Comparison of ENCODE assay signal across 15 mouse cellular contexts in genomic region chr15:3341806-3342582, GRCm38 (mm10). TPM values are rescaled to one million over a fixed set of nuclear protein-coding genes. Genes with fewer than 3 reads are reported as not detected.
DNase-seq lines count a peak whose midpoint lies in the region; ATAC-seq and TF ChIP-seq lines count a peak whose summit lies in the region.
"Had no signal": no experiment of that assay in that cellular context is flagged by ENCODE, and none has a peak within 500 bp of the region (broad histone marks: within the 10 kb centered on the region; RNA-seq: fewer than 3 reads in every experiment).

No protein-coding gene starts in this region.

- no peak for ATAC-seq in cerebellum, adult (ENCODE audit: insufficient number of reproducible peaks, low FRiP score, low TSS enrichment)
- ATAC-seq in midbrain, postnatal 0 days (ENCODE audit: low FRiP score) = no peak
- ATAC-seq in midbrain, embryonic 11.5 days (ENCODE audit: low FRiP score) = no peak
- ATAC-seq: intestine, embryonic 16.5 days had no signal

- H3K27me3 ChIP-seq in midbrain, postnatal 0 days (ENCODE audit: insufficient read depth, low read length) = no peaks in the 10 kb centered on the region
- no peaks in the 10 kb centered on the region for H3K27me3 ChIP-seq in midbrain, embryonic 11.5 days (ENCODE audit: control insufficient read depth, insufficient read depth, low read length)
- H3K27me3 ChIP-seq: embryonic facial prominence, embryonic 15.5 days had no signal

- WGBS in midbrain, postnatal 0 days = 87% methylated on average over 4 of the region's 4 CpGs
- WGBS in midbrain, embryonic 11.5 days = 88% methylated on average over 4 of the region's 4 CpGs

- peak; percentile 14 to 56 for DNase-seq in cerebellum, postnatal 25 days
- peak; percentile 37 for DNase-seq in heart, postnatal 4 days
- no peak for DNase-seq in heart, adult 9 months (ENCODE audit: low spot score in 2 of 2)
- peak; percentile 47 for DNase-seq in midbrain, postnatal 0 days (ENCODE audit: low spot score)
- no peak for DNase-seq in midbrain, embryonic 11.5 days (ENCODE audit: low spot score, missing footprints)
- peak; percentile 61 for DNase-seq in lung, postnatal 14 days
- DNase-seq in frontal cortex, postnatal 10 days (ENCODE audit: low spot score in 2 of 2) = no peak
- DNase-seq: cerebellum, adult 9-11 months; kidney, postnatal 10 days; layer of hippocampus, postnatal 36 days; thymus, postnatal 25 days had no signal

- no peak overlapping the region for H3K4me2 ChIP-seq in midbrain, postnatal 0 days (ENCODE audit: low read depth, low read length, poor library complexity, severe bottlenecking)
- no peak overlapping the region for H3K4me2 ChIP-seq in midbrain, embryonic 11.5 days
- H3K4me2 ChIP-seq: embryonic facial prominence, embryonic 15.5 days; liver, embryonic 11.5 days had no signal

- no peak overlapping the region for H3K4me3 ChIP-seq in midbrain, postnatal 0 days (ENCODE audit: low read depth, low read length)
- H3K4me3 ChIP-seq in midbrain, embryonic 11.5 days (ENCODE audit: low read depth, low read length) = no peak overlapping the region
- H3K4me3 ChIP-seq: embryonic facial prominence, embryonic 15.5 days had no signal

- H3K36me3 ChIP-seq in midbrain, postnatal 0 days (ENCODE audit: insufficient read depth, low read length) = no peaks in the 10 kb centered on the region
- no peaks in the 10 kb centered on the region for H3K36me3 ChIP-seq in midbrain, embryonic 11.5 days (ENCODE audit: control insufficient read depth, insufficient read depth, low read length)

- no peaks in the 10 kb centered on the region for H3K4me1 ChIP-seq in midbrain, postnatal 0 days (ENCODE audit: insufficient read depth, low read length)
- no peaks in the 10 kb centered on the region for H3K4me1 ChIP-seq in midbrain, embryonic 11.5 days (ENCODE audit: control insufficient read depth, insufficient read depth, low read length)
- H3K4me1 ChIP-seq: embryonic facial prominence, embryonic 15.5 days had no signal

- no peaks in the 10 kb centered on the region for H3K9me3 ChIP-seq in midbrain, postnatal 0 days (ENCODE audit: low read length)
- no peaks in the 10 kb centered on the region for H3K9me3 ChIP-seq in midbrain, embryonic 11.5 days (ENCODE audit: control insufficient read depth, low read length)
- H3K9me3 ChIP-seq: embryonic facial prominence, embryonic 15.5 days had no signal

- no peak overlapping the region for H3K9ac ChIP-seq in midbrain, postnatal 0 days (replicated peaks; ENCODE audit: low read length, poor library complexity, severe bottlenecking)
- H3K9ac ChIP-seq in midbrain, embryonic 11.5 days (ENCODE audit: low read length) = no peak overlapping the region
- H3K9ac ChIP-seq: embryonic facial prominence, embryonic 15.5 days had no signal

- no peak overlapping the region for H3K27ac ChIP-seq in midbrain, postnatal 0 days (ENCODE audit: low read depth, low read length)
- no peak overlapping the region for H3K27ac ChIP-seq in midbrain, embryonic 11.5 days (ENCODE audit: low read depth, low read length)
- H3K27ac ChIP-seq: embryonic facial prominence, embryonic 15.5 days had no signal

- no peak for TF ChIP-seq CTCF in midbrain, postnatal 0 days (IDR thresholded peaks at IDR 0.05)

RNA-seq across cellular contexts. Expression of gene Ccdc152, which starts 38.7 kb away (rescaled TPM):
- total RNA-seq in heart, postnatal 4 days (2021) = under 1 TPM in 1 of 2 experiments, not detected in 1; 0.71 TPM
- not detected in 2 replicates for total RNA-seq in midbrain, postnatal 0 days (2014; rRNA removed)
- 0.42 and 0.61 TPM in 2 replicates for polyA plus RNA-seq in midbrain, postnatal 0 days (2015; fragmentation: Nextera tagmentation; extraction: Ambion mirVana)
- polyA plus RNA-seq in midbrain, embryonic 11.5 days (2014; fragmentation: Nextera tagmentation; extraction: Ambion mirVana) = 0.16 TPM in 1 of 2 replicates, not detected in the other
- total RNA-seq: layer of hippocampus, postnatal 36 days had no signal
- polyA plus RNA-seq: embryonic facial prominence, embryonic 15.5 days had no signal

Comparison
In these comparisons a context has a peak if more than half of its experiments do, and no peak if none do; other contexts are left out.
1. DNase-seq: peak in cerebellum, postnatal 25 days (2 of 2), heart, postnatal 4 days (single experiment), midbrain, postnatal 0 days (single experiment) and lung, postnatal 14 days (single experiment); none in heart, adult 9 months (0 of 2), midbrain, embryonic 11.5 days (single experiment) and frontal cortex, postnatal 10 days (0 of 2).